Mouse (Mus musculus): ENCODE results near the gene AI467606. TPM values are rescaled to one million over a fixed set of nuclear protein-coding genes. Genes with fewer than 3 reads are reported as not detected.

The AI467606 gene
- total RNA-seq, 1 experiment from 2014 or later: 156 TPM

DNA sequence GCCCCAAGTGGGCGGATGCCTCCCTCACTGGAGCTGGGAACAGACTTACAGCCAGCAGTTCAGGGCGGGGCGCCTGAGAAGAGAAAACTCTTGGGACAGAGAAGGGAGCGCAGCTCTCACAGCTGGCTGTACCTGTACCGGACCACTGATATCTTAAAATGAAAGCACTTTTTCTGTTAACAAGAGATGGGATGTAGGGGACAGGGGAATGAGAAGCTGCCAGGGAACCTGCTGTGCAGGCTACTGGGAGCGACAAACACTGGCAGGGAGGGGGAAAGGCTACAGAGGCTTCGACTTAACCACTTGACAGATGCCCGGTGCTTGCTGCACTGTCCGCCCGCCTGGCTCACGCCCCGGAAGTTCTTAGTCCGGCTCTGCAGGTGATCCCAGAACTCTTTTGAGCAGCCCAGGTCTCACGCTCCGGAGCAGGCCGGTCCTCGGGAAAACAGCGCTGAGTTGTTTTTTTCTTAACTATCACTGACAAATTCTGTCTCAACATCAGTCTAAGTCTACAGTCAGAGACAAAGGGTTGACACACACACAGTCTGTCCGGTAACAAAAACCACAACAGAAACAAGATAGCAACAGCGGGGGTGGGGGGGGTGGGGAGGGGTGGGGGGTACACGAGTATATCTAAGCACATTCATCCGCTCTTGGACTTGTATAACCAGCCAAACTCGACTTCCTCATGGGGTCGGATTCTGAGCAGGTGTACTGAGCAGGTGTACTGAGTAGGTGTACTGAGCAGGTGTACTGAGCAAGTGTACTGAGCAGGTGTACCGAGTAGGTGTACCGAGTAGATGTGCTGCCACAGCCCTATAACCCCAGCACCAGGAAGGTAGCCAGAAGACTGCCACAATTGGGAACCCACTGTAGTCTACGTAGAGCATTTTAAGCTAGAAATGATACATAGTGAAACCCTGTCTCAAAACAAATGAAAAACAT, 2.0 kb upstream of the AI467606 start:
- no peak; the same call in 1 of the 2 replicates for ATAC-seq (ENCODE audit: extremely low read depth, insufficient number of reproducible peaks, low FRiP score, poor library complexity, severe bottlenecking)

GRCm38 (mm10) chr7:127090154-127091113, 725 bp upstream of the AI467606 start:
- ATAC-seq (ENCODE audit: extremely low read depth, insufficient number of reproducible peaks, low FRiP score, poor library complexity, severe bottlenecking): peak; percentile 8; the same call in 1 of the 2 replicates

- no peak for ATAC-seq (ENCODE audit: extremely low read depth, insufficient number of reproducible peaks, low FRiP score, poor library complexity, severe bottlenecking)
Observed at GRCm38 (mm10) chr7:127093914-127094313, 2.8 kb downstream of the AI467606 start.

GRCm38 (mm10) chr7:127096456-127096855, 5.3 kb downstream of the AI467606 start:
- no peak for ATAC-seq (ENCODE audit: extremely low read depth, insufficient number of reproducible peaks, low FRiP score, poor library complexity, severe bottlenecking)

DNA sequence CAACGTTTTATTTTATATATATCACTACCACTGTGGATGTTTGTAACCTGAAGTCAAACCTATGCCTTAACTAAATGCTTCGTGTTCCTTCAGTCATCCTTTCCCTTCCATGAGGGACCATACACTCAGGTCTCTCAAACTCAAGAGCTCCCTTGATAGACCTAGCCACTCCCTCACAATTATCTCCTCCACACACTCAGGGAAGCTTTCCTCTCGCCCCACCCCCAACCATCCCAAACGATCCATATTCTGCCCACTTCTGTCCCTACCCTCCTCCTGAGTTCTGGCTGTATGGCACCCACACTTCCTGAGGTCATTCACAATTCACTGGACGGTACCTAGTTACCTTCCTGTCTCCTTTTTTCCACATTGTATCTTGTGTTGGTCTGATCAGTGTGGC, 7.4 kb downstream of the AI467606 start:
- ATAC-seq (ENCODE audit: extremely low read depth, insufficient number of reproducible peaks, low FRiP score, poor library complexity, severe bottlenecking): no peak

DNA sequence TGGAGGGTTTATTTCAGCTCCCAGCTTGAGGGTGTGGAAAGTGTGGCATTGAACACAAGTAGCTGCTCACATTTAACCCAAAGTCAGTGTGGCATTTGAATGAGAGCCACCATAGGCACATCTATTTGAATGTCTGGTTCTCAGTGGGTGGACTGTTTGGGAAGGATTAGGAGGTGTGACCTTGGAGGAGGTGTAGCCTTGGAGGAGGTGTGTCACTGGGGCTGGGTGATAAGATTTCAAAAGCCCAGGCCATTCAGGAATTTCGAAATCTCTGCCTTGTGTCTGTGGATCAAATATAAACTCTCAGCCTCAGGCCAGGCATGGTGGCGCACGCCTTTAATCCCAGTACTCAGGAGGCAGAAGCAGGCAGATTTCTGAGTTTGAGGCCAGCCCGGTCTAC, 7.8 kb downstream of the AI467606 start:
- no peak for ATAC-seq (ENCODE audit: extremely low read depth, insufficient number of reproducible peaks, low FRiP score, poor library complexity, severe bottlenecking)

DNA sequence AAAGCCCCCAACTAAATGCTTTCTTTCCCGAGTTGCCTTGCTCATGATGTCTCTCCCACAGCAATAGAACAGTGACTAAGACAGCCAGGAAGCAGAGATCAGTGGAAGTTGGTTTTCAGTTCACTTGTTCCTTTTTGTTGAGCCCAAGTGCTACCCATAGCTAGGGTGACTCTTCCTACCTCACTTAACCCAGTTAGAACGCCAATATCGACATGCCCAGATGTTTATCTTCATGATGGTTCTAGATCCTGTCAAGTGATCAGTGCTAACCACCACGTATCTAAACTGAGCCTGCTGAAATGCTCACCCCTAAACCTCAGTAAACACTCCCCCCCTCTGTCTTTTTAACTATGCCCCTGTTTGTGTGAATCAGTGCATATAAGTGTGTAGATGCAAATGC, 8.4 kb downstream of the AI467606 start:
- no peak for ATAC-seq (ENCODE audit: extremely low read depth, insufficient number of reproducible peaks, low FRiP score, poor library complexity, severe bottlenecking)

DNA sequence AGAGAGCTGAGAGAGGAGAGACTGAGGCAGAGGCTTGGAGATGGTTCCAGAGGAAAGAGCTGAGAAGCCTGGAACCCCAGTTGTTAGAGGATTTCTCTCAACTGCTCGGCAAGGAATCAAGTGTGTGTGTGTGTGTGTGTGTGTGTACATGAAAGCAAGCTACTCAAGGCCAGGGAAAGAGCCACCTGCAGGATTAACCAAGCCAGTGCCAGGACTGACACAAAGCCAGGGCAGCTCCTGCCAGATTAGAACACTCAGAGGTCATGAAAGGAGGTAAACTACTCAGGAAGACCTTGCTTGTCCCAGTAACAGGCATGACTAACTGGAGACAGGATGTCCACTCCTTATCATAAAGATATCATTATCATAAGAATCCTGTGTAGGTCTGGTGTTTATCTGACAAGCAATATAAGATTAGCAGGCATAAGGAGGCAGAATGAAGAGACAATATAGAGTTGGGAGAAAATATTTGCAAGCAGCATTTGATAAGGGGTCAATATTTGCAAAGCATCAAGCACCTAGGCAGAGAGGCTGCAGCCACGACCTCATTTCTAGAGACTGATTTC, 10.4 kb downstream of the AI467606 start:
- ATAC-seq (ENCODE audit: extremely low read depth, insufficient number of reproducible peaks, low FRiP score, poor library complexity, severe bottlenecking): no peak

DNA sequence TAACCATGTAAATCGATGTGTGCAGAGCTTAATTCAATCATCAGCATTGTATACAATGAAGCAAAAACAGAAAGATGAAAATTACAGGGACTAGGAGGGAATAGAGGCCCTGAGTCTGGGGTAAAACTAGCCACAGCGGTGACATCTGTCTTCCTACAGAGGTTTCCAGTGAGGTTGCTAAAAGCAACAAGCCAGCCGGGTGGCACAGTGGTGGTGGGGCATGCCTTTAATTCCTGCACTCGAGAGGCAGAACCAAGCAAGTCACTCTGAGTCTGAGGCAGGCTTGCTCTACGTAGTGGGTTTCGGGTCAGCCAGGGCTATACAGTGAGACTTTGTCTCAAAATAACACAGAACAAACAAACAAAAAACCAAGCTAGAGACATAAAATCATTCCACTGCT, 11.0 kb downstream of the AI467606 start:
- no peak for ATAC-seq (ENCODE audit: extremely low read depth, insufficient number of reproducible peaks, low FRiP score, poor library complexity, severe bottlenecking)

DNA sequence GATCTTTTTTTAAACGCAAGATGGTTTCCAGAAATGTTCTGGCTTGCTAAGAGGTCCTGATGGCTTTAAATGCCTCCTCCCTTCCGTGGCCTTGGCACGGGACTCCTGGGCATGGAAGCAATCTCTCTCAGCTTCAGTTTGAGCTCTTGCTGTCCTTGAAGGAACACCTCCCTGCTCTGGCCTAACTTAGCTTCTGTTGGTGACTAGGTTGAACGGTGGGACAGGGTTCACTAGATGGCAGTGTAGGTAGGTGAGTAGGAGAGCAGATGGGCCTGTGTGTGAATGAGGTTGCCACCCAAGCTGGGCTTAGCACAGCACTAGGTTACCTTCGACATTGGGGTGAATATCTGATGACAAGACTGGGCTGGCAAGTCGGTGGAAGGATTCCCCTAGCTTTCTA, 12.8 kb downstream of the AI467606 start:
- peak; percentile 61; the same call in 1 of the 2 replicates for ATAC-seq (ENCODE audit: extremely low read depth, insufficient number of reproducible peaks, low FRiP score, poor library complexity, severe bottlenecking)

DNA sequence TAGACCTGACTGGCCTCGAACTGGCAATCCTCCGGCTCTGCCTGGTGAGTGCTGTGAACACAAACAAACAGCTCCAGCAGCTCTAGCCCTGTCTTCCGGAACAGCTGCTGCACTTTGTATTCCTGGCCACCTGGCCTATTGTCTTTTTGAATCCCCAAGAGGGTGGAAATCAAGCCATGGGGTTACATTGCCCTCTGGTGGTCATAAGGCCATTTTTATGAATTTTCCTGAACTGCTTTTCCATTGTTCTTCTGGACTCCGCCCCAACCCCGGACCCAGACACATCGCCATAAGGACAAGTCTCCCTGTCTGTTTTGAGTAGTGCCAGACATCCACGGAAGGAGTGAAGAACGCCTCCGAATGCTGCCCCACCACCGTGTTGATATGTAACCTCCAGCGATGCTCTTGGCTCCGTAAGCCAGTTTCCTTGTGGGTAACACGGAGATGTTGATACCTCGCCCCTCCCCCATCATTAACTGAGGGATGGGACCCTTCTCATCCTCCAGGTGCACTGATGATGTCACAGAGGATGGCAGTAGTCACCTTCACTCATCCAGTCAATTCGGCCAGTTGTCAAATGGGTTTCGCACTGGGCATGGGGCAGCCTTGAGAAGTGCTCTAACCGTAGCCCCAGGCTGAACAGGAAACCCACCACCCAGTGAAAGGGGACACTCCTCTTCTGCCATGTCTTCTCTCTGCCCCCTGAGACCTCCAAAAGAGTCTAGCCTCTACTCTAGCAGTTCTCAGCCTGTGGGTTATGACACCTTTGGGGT, 13.6 kb downstream of the AI467606 start:
- ATAC-seq (ENCODE audit: extremely low read depth, insufficient number of reproducible peaks, low FRiP score, poor library complexity, severe bottlenecking): peak; percentile 83

DNA sequence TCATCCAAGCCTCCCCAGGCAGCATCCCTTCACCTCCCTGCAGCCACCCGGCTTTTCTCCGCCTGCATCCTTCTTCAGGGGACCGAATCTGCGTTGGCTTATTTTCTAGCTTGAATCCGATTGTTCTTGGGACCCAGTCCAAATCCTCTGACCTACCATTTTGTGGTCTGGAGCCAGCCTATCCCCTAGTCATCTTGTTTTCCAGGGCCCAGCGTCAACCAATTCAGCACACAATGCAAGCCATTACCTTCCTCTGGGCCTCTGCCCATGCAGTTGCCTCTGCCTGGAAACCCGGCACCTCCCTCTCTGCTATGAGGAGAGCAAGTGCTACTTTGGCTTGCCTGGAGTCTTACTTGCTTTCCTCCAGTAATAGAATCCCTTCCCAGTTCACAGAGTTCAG, 14.4 kb downstream of the AI467606 start:
- ATAC-seq (ENCODE audit: extremely low read depth, insufficient number of reproducible peaks, low FRiP score, poor library complexity, severe bottlenecking): no peak

DNA sequence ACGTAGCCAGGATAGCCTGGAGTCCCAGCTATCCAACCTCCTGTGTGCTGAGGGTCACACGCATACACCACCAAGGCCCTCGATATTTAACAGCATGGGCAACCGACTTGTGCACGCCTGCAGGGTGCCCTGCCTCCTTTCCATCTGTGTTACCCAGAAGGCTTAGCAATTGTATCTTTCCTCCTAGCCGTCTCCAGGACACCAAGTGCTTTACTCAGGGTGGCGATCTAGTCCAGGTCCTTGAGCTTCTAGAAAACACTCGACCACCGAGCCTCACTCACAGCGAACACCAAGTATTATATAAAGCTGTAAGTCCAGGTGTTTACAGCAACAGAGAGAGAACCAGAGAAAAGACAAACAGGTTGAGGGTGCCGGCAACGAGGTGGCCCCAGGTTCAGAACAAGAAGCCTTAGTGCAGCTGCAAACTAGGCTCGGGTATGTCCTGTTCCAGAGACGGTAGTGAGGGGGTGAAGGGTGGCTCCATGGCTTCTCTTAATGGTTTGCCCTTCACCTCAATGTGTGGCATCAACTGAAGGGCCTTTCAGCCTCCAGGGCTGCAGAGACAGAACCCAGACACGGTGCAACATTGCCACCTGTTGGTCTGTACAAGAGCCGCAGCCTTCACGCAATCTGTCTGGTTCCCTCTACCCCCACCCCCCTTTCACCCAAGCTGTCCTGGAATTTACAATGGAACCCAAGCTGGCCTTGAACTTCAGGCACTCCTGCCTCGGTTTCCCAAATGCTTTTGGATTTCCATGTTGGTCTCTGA, 19.3 kb downstream of the AI467606 start:
- peak; percentile 72 for ATAC-seq (ENCODE audit: extremely low read depth, insufficient number of reproducible peaks, low FRiP score, poor library complexity, severe bottlenecking)

DNA sequence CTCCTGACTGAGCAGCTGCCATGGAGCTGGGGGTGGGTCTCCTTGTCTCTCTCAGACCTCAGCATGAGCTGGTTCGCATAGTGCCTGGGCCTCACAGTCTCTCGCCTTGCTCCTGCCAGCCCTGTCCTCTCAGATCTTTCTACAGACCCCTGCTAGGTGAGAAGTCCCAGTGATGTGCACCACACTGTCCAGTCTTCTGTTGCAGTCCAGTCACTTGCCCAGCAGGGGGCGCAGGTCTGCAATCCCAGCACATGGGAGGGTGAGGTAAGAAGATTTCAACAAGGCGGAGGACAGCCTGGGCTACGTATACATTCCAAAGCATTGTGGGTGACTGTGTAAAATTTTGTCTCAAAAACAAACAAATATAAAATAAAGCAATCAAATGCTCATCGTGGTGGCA, 20.3 kb downstream of the AI467606 start:
- ATAC-seq (ENCODE audit: extremely low read depth, insufficient number of reproducible peaks, low FRiP score, poor library complexity, severe bottlenecking): peak; percentile 53

DNA sequence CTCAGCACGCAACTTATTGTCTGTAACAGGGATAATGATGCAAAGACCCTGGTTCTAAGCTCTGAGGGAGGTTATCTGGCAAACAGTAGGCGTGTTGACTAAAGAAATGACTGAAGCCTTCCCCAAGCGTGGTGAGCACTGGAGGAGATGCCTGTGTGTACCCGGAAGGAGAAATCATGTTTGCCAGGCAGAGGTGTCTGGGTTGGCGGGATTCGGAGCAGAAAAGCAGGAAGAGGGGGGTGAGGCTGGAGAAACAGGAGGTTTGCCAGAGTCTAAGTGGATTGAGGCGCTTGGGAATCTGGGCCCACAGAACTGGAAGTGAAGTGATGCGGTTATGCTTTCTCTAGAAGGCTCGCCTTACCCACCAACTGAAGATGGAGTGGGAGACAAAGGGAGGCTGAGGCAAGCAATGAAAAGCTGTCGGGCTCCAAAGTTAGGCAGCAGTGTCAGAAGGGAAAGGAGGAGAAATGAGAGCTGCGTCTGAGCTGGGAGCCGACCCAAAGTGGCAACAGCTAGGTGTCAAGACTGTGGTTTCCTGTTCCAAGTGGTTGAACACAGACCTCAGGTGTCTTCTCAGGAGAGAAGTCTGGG, 21.2 kb downstream of the AI467606 start:
- ATAC-seq (ENCODE audit: extremely low read depth, insufficient number of reproducible peaks, low FRiP score, poor library complexity, severe bottlenecking): no peak

DNA sequence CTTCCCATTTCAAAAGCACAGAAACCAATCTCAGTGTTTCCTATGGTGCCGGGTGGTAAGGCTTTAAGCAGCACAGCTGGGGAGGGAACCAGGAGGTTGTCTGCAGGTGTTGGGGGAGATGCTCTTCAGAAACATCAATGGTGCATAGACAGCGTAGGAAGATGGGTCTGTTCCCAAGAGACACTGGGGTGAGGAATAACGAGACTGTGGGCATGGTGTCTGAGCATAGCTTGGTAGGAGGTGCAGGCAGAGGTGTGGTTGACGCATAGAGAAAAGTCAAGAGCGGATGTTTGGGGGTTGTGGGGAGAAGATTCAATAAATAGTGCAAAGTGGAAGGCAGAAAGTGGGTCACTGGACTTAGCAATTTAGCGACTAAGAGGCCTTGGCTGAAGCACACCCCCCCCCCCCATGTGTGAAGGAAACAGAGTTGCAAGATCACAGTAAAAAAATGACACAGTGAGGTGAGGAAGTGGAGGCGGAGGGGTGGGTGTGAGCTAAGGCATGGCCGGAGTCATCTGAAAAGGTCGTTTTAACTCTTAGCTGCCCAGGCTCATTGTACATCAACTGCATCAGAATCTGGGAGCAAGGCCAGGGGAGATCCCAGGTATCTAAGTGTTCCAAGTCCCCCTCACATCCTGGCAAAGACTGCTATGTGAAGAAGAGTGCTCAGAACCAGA, 21.9 kb downstream of the AI467606 start:
- ATAC-seq (ENCODE audit: extremely low read depth, insufficient number of reproducible peaks, low FRiP score, poor library complexity, severe bottlenecking): 0 out of 2 replicates have a peak, but pooled peaks have one; percentile 20
